Mouse (Mus musculus) cerebellum, adult 2 months (tissue): ENCODE measurements around the gene Tpm1.

ENCODE experiments used
- CTCF ChIP-seq: fragments of 200-500 bp; IDR thresholded peaks from 2 replicates; pipeline ENCODE4 v1.5.1; 2011; ENCODE audit warnings: low read depth, mild to moderate bottlenecking, control low read depth, low read length, moderate library complexity, borderline replicate concordance; ENCODE audit not compliant: insufficient read depth
- POLR2A ChIP-seq: fragments of 200-500 bp; IDR thresholded peaks from 2 replicates; pipeline ENCODE4 v1.6.1; 2011; ENCODE audit warnings: low read length, control low read depth, borderline replicate concordance; ENCODE audit not compliant: insufficient read depth

DNA sequence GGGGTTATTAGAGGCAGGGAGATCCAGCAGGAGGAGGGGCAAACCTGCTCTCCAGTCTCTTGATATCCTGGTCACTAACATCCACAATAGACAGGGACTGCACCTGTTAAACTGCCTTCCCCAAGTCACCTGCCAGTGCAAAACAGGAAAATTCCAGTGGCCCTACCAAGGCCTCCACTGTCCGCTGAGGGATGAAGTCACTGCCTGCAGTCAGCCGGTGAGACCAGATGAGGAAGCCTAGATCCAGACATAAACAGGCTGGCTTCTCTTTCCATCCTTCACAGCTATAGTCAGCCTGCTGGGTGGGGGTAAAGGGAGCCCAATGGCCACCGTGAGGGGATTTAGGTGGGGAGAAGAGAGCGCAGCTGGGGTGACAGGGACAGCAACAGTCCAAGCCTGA lies 45.5 kb downstream of the Tpm1 start:
- TF ChIP-seq POLR2A (no peak), CTCF (no peak)
